Mouse (Mus musculus) limb, embryonic 13.5 days (tissue): Measurements from ENCODE around the gene Polr2e. TPM values are rescaled to one million over a fixed set of nuclear protein-coding genes. Genes with fewer than 3 reads are reported as not detected.

ENCODE experiments used
- ATAC-seq: fragments of 200-750 bp; cut with Nextera tagmentation; 2 replicates; pipeline ENCODE4 v1.8.0; 2017; ENCODE audit warnings: low read depth, moderate number of reproducible peaks, moderate TSS enrichment; ENCODE audit not compliant: low FRiP score
- H3K27ac ChIP-seq: fragments of 300-500 bp; sonication (generic); 2 replicates; pipeline ENCODE4 v1.5.1; 2015; ENCODE audit warnings: inconsistent platforms, mild to moderate bottlenecking, moderate library complexity
- H3K27me3 ChIP-seq: fragments of 300-500 bp; sonication (generic); 2 replicates; pipeline ENCODE4 v1.6.1; 2015; ENCODE audit warnings: mild to moderate bottlenecking, inconsistent platforms
- H3K36me3 ChIP-seq: fragments of 300-500 bp; sonication (generic); 2 replicates; pipeline ENCODE4 v1.6.1; 2015; ENCODE audit warnings: inconsistent platforms, mild to moderate bottlenecking, moderate library complexity
- H3K4me1 ChIP-seq: fragments of 300-500 bp; sonication (generic); 2 replicates; pipeline ENCODE4 v1.6.1; 2015; ENCODE audit warnings: inconsistent platforms
- H3K4me2 ChIP-seq: fragments of 300-500 bp; sonication (generic); replicated peaks from 2 replicates; pipeline ENCODE4 v1.6.1; 2015; ENCODE audit warnings: inconsistent platforms, mild to moderate bottlenecking, moderate library complexity
- H3K4me3 ChIP-seq: fragments of 300-500 bp; sonication (generic); 2 replicates; pipeline ENCODE4 v1.5.1; 2015; ENCODE audit warnings: moderate library complexity, mild to moderate bottlenecking, inconsistent platforms
- H3K9ac ChIP-seq: fragments of 300-500 bp; sonication (generic); 2 replicates; pipeline ENCODE4 v1.6.1; 2015; ENCODE audit warnings: mild to moderate bottlenecking, inconsistent platforms
- H3K9me3 ChIP-seq: fragments of 300-500 bp; sonication (generic); 2 replicates; pipeline ENCODE4 v1.6.1; 2016; ENCODE audit warnings: inconsistent platforms
- WGBS: fragments of 180-500 bp; shearing (Covaris S2); methylation state at CpG from one replicate; pipeline ENCODE4 v1.1.7; 2015; 5-methylcytosine and 5-hydroxymethylcytosine counted together
- polyA plus RNA-seq: library from polyadenylated mRNA; unstranded; fragments of >200 nt; fragmentation: Nextera tagmentation; extraction: Ambion mirVana; gene quantifications from 2 replicates; pipeline ENCODE4 v1.2.1, GENCODE M21; 2015

Gene Polr2e
- polyA plus RNA-seq, 1 experiment from 2014 or later = 244 TPM

- H3K27ac ChIP-seq = no peak overlapping the region
- peaks cover 53% of the 10 kb centered on the region for H3K27me3 ChIP-seq
- H3K4me2 ChIP-seq = no peak overlapping the region
- H3K4me1 ChIP-seq = peaks cover 10% of the 10 kb centered on the region
- no peak overlapping the region for H3K4me3 ChIP-seq
- ATAC-seq = no peak
- H3K36me3 ChIP-seq = no peaks in the 10 kb centered on the region
- WGBS = 60% methylated on average over 9 of the region's 9 CpGs
- no peaks in the 10 kb centered on the region for H3K9me3 ChIP-seq
- no peak overlapping the region for H3K9ac ChIP-seq
Observed at GRCm38 (mm10) chr10:80003374-80004232, 36.0 kb downstream of the Polr2e start.

GRCm38 (mm10) chr10:80002829-80003228 is 36.8 kb downstream of the Polr2e start:
- ATAC-seq = no peak
- H3K4me2 ChIP-seq = no peak overlapping the region
- H3K27ac ChIP-seq = no peak overlapping the region
- H3K27me3 ChIP-seq = peaks cover 60% of the 10 kb centered on the region
- no peak overlapping the region for H3K4me3 ChIP-seq
- WGBS = 24% methylated on average over 21 of the region's 21 CpGs
- peaks cover 15% of the 10 kb centered on the region for H3K4me1 ChIP-seq
- H3K36me3 ChIP-seq = no peaks in the 10 kb centered on the region
- H3K9ac ChIP-seq = no peak overlapping the region
- no peaks in the 10 kb centered on the region for H3K9me3 ChIP-seq

GRCm38 (mm10) chr10:80001945-80002344 is 37.6 kb downstream of the Polr2e start:
- H3K4me1 ChIP-seq = peaks cover 23% of the 10 kb centered on the region
- no peaks in the 10 kb centered on the region for H3K36me3 ChIP-seq
- peaks cover 64% of the 10 kb centered on the region for H3K27me3 ChIP-seq
- H3K4me2 ChIP-seq = no peak overlapping the region
- WGBS = 65% methylated on average over 9 of the region's 9 CpGs
- no peak overlapping the region for H3K27ac ChIP-seq
- no peaks in the 10 kb centered on the region for H3K9me3 ChIP-seq
- ATAC-seq = no peak
- H3K9ac ChIP-seq = no peak overlapping the region
- no peak overlapping the region for H3K4me3 ChIP-seq

- Histone ChIP-seq H3K27me3 (peaks cover 46% of the 10 kb centered on the region), H3K9ac (peak overlapping the region; percentile 48)
- WGBS = 9% methylated on average over 15 of the region's 15 CpGs
Observed at GRCm38 (mm10) chr10:79997819-79998218, 41.8 kb downstream of the Polr2e start.

GRCm38 (mm10) chr10:79997034-79997760 is 42.4 kb downstream of the Polr2e start:
- Histone ChIP-seq H3K4me1 (peaks cover 15% of the 10 kb centered on the region), H3K9me3 (no peaks in the 10 kb centered on the region), H3K4me2 (peak overlapping the region; percentile 79), H3K9ac (peak overlapping the region; percentile 58), H3K4me3 (peak overlapping the region; percentile 51), H3K36me3 (peaks cover 38% of the 10 kb centered on the region), H3K27me3 (peaks cover 40% of the 10 kb centered on the region), H3K27ac (0 out of 2 replicates have a peak overlapping the region, but pooled peaks have one; percentile 2)
- under 1% methylated on average over 35 of the region's 35 CpGs for WGBS
- peak; percentile 74 for ATAC-seq

More at GRCm38 (mm10) chr10:79997819-79998218, 41.8 kb downstream of the Polr2e start:
- Histone ChIP-seq H3K36me3 (peaks cover 31% of the 10 kb centered on the region), H3K27ac (no peak overlapping the region), H3K4me2 (peak overlapping the region; percentile 79), H3K4me3 (peak overlapping the region; percentile 51), H3K9me3 (no peaks in the 10 kb centered on the region), H3K4me1 (peaks cover 19% of the 10 kb centered on the region)
- no peak; the same call in 1 of the 2 replicates for ATAC-seq

GRCm38 (mm10) chr10:79996272-79997033 is 43.1 kb downstream of the Polr2e start, which contains the start of gene Abca7:
Gene Abca7, plus strand, starts transcription at chr10:79996494.
- WGBS = under 1% methylated on average over 34 of the region's 34 CpGs
- Histone ChIP-seq H3K4me1 (peaks cover 15% of the 10 kb centered on the region), H3K36me3 (peaks cover 45% of the 10 kb centered on the region), H3K4me3 (peak within 1 kb of the TSS; percentile 51), H3K4me2 (peak within 1 kb of the TSS; percentile 79), H3K9ac (peak within 1 kb of the TSS; percentile 58), H3K27me3 (peaks cover 33% of the 10 kb centered on the region), H3K27ac (peak within 1 kb of the TSS; percentile 6; the same call in 1 of the 2 replicates), H3K9me3 (peaks cover 3% of the 10 kb centered on the region)
- ATAC-seq = peak; percentile 79

GRCm38 (mm10) chr10:79995636-79996035 is 44.0 kb downstream of the Polr2e start:
- no peak overlapping the region for H3K9ac ChIP-seq
- 93% methylated on average over 1 of the region's 1 CpGs for WGBS
- ATAC-seq = no peak
- no peak overlapping the region for H3K4me3 ChIP-seq
- no peak overlapping the region for H3K27ac ChIP-seq
- H3K36me3 ChIP-seq = peaks cover 53% of the 10 kb centered on the region
- H3K4me1 ChIP-seq = peaks cover 15% of the 10 kb centered on the region
- H3K4me2 ChIP-seq = no peak overlapping the region; the same call in 1 of the 2 replicates
- H3K27me3 ChIP-seq = peaks cover 26% of the 10 kb centered on the region
- H3K9me3 ChIP-seq = peaks cover 10% of the 10 kb centered on the region

GRCm38 (mm10) chr10:79994397-79995115 is 45.0 kb downstream of the Polr2e start:
- WGBS = 91% methylated on average over 16 of the region's 16 CpGs

GRCm38 (mm10) chr10:79991548-79991947 is 48.0 kb downstream of the Polr2e start:
- H3K9ac ChIP-seq = no peak overlapping the region
- H3K36me3 ChIP-seq = peaks cover 54% of the 10 kb centered on the region
- H3K9me3 ChIP-seq = peaks cover 10% of the 10 kb centered on the region
- no peak overlapping the region for H3K4me2 ChIP-seq
- no peak overlapping the region for H3K4me3 ChIP-seq
- ATAC-seq = no peak
- WGBS = 91% methylated on average over 6 of the region's 6 CpGs
- no peaks in the 10 kb centered on the region for H3K27me3 ChIP-seq
- peaks cover 34% of the 10 kb centered on the region for H3K4me1 ChIP-seq
- no peak overlapping the region for H3K27ac ChIP-seq

More at GRCm38 (mm10) chr10:79994397-79995115, 45.0 kb downstream of the Polr2e start:
- ATAC-seq = no peak
- H3K36me3 ChIP-seq = peaks cover 54% of the 10 kb centered on the region
- peaks cover 21% of the 10 kb centered on the region for H3K27me3 ChIP-seq
- no peak overlapping the region for H3K4me2 ChIP-seq
- H3K4me1 ChIP-seq = peaks cover 23% of the 10 kb centered on the region
- no peak overlapping the region for H3K27ac ChIP-seq
- no peak overlapping the region for H3K9ac ChIP-seq
- peaks cover 10% of the 10 kb centered on the region for H3K9me3 ChIP-seq
- no peak overlapping the region for H3K4me3 ChIP-seq

- Histone ChIP-seq H3K9ac (no peak overlapping the region), H3K4me1 (peaks cover 39% of the 10 kb centered on the region), H3K36me3 (peaks cover 54% of the 10 kb centered on the region), H3K27ac (no peak overlapping the region), H3K27me3 (no peaks in the 10 kb centered on the region), H3K9me3 (peaks cover 10% of the 10 kb centered on the region), H3K4me2 (peak overlapping the region; percentile 11; the same call in 1 of the 2 replicates), H3K4me3 (no peak overlapping the region)
- 71% methylated on average over 12 of the region's 12 CpGs for WGBS
- ATAC-seq = no peak
Observed at GRCm38 (mm10) chr10:79991099-79991498, 48.5 kb downstream of the Polr2e start.

- H3K4me3 ChIP-seq = peak overlapping the region; percentile 80
- peak overlapping the region; percentile 89 for H3K4me2 ChIP-seq
- H3K36me3 ChIP-seq = peaks cover 43% of the 10 kb centered on the region
- H3K4me1 ChIP-seq = peaks cover 44% of the 10 kb centered on the region
- H3K27ac ChIP-seq = peak overlapping the region; percentile 55; the same call in 1 of the 2 replicates
- no peaks in the 10 kb centered on the region for H3K27me3 ChIP-seq
- H3K9ac ChIP-seq = peak overlapping the region; percentile 90
- 6% methylated on average over 15 of the region's 15 CpGs for WGBS
- ATAC-seq = no peak
- H3K9me3 ChIP-seq = peaks cover 10% of the 10 kb centered on the region
Observed at GRCm38 (mm10) chr10:79989870-79990269, 49.7 kb downstream of the Polr2e start.
